Mouse (Mus musculus) R1 (cell line): Measurements from ENCODE around the gene Tbc1d22b.
"Not testable (repeated sequence)": the region's sequence is repeated elsewhere in the genome, so short reads cannot be mapped to it uniquely, and the experiment has no call there.

Experiments
- DNase-seq: peaks from one replicate; pipeline ENCODE4 v3.0.0-alpha.2; 2018; ENCODE audit warnings: low read depth, low spot score

Gene Tbc1d22b

GRCm38 (mm10) chr17:29595891-29596770 lies 46.5 kb downstream of the Tbc1d22b start:
- DNase-seq = no peak

- DNase-seq = no peak
Observed at GRCm38 (mm10) chr17:29596771-29597132, 47.2 kb downstream of the Tbc1d22b start.

- DNase-seq = no peak
Observed at GRCm38 (mm10) chr17:29599051-29599450, 49.5 kb downstream of the Tbc1d22b start.

GRCm38 (mm10) chr17:29599537-29599936 lies 50.0 kb downstream of the Tbc1d22b start:
- no peak for DNase-seq

GRCm38 (mm10) chr17:29601391-29601790 lies 51.8 kb downstream of the Tbc1d22b start:
- no peak for DNase-seq

- DNase-seq = peak; percentile 76
Observed at GRCm38 (mm10) chr17:29603283-29603682, 53.7 kb downstream of the Tbc1d22b start.

- not testable (repeated sequence) for DNase-seq
Observed at GRCm38 (mm10) chr17:29613453-29613852, 63.9 kb downstream of the Tbc1d22b start.

- peak; percentile 96 for DNase-seq
Observed at GRCm38 (mm10) chr17:29614115-29615023, 64.8 kb downstream of the Tbc1d22b start, which contains the start of the genes Rnf8 and Gm28043. Rnf8 (plus strand) TSS chr17:29614790. Gm28043 (plus strand) TSS chr17:29614876.

- DNase-seq = peak; percentile 35
Observed at GRCm38 (mm10) chr17:29615024-29615551, 65.5 kb downstream of the Tbc1d22b start.

GRCm38 (mm10) chr17:29615616-29616015 lies 66.0 kb downstream of the Tbc1d22b start:
- DNase-seq = no peak

GRCm38 (mm10) chr17:29619231-29619630 lies 69.6 kb downstream of the Tbc1d22b start:
- no peak for DNase-seq

GRCm38 (mm10) chr17:29623488-29623887 lies 73.9 kb downstream of the Tbc1d22b start:
- DNase-seq = no peak

GRCm38 (mm10) chr17:29627285-29627684 lies 77.7 kb downstream of the Tbc1d22b start:
- no peak for DNase-seq

- no peak for DNase-seq
Observed at GRCm38 (mm10) chr17:29628946-29629345, 79.4 kb downstream of the Tbc1d22b start.

- DNase-seq = peak; percentile 69
Observed at GRCm38 (mm10) chr17:29629620-29630019, 80.0 kb downstream of the Tbc1d22b start.

GRCm38 (mm10) chr17:29632312-29632711 lies 82.7 kb downstream of the Tbc1d22b start:
- peak; percentile 77 for DNase-seq

GRCm38 (mm10) chr17:29635492-29635891 lies 85.9 kb downstream of the Tbc1d22b start:
- no peak for DNase-seq

- DNase-seq = peak; percentile 70
Observed at GRCm38 (mm10) chr17:29636118-29636517, 86.5 kb downstream of the Tbc1d22b start.

- DNase-seq = no peak
Observed at GRCm38 (mm10) chr17:29637377-29637776, 87.8 kb downstream of the Tbc1d22b start.

GRCm38 (mm10) chr17:29637895-29638294 lies 88.3 kb downstream of the Tbc1d22b start:
- DNase-seq = peak; percentile 79

- no peak for DNase-seq
Observed at GRCm38 (mm10) chr17:29640971-29641370, 91.4 kb downstream of the Tbc1d22b start.

GRCm38 (mm10) chr17:29642219-29642618 lies 92.6 kb downstream of the Tbc1d22b start:
- DNase-seq = peak; percentile 56
